Mouse (Mus musculus): ENCODE data around the gene Zfp748. TPM values are rescaled to one million over a fixed set of nuclear protein-coding genes. Genes with fewer than 3 reads are reported as not detected.

Zfp748 gene
- polyA plus RNA-seq, 1 experiment from 2014 or later = 11.7 TPM

Other genes with a start within 250 kb of the Zfp748 start
- gene Zfp457, start 247.3 kb downstream of the Zfp748 start, polyA plus RNA-seq (2016; fragmentation: Nextera tagmentation; extraction: Ambion mirVana) = 0.40 and 0.86 TPM in 2 replicates
- gene Zfp595, start 221.3 kb downstream of the Zfp748 start, polyA plus RNA-seq (2016; fragmentation: Nextera tagmentation; extraction: Ambion mirVana) = 1.5 and 2.6 TPM in 2 replicates
- gene Gm28044, start 193.3 kb downstream of the Zfp748 start, polyA plus RNA-seq (2016; fragmentation: Nextera tagmentation; extraction: Ambion mirVana) = not detected in 2 replicates
- gene Zfp953, start 193.2 kb downstream of the Zfp748 start, polyA plus RNA-seq (2016; fragmentation: Nextera tagmentation; extraction: Ambion mirVana) = 0.59 and 0.84 TPM in 2 replicates
- gene Gm28041, start 178.1 kb downstream of the Zfp748 start, polyA plus RNA-seq (2016; fragmentation: Nextera tagmentation; extraction: Ambion mirVana) = 0.25 and 0.57 TPM in 2 replicates
- gene Zfp456, start 178.0 kb downstream of the Zfp748 start, polyA plus RNA-seq (2016; fragmentation: Nextera tagmentation; extraction: Ambion mirVana) = 1.2 and 1.4 TPM in 2 replicates
- 3.4 and 4.0 TPM in 2 replicates for gene Zfp429, start 154.0 kb downstream of the Zfp748 start, polyA plus RNA-seq (2016; fragmentation: Nextera tagmentation; extraction: Ambion mirVana)
- 0.69 and 1.2 TPM in 2 replicates for gene Zfp459, start 132.4 kb downstream of the Zfp748 start, polyA plus RNA-seq (2016; fragmentation: Nextera tagmentation; extraction: Ambion mirVana)
- gene Zfp874a, start 102.2 kb downstream of the Zfp748 start, polyA plus RNA-seq (2016; fragmentation: Nextera tagmentation; extraction: Ambion mirVana) = 5.7 and 6.2 TPM in 2 replicates
- 1.4 and 2.1 TPM in 2 replicates for gene Zfp874b, start 69.6 kb downstream of the Zfp748 start, polyA plus RNA-seq (2016; fragmentation: Nextera tagmentation; extraction: Ambion mirVana)
- gene Zfp58, start 53.3 kb downstream of the Zfp748 start, polyA plus RNA-seq (2016; fragmentation: Nextera tagmentation; extraction: Ambion mirVana) = 9.6 and 12.9 TPM in 2 replicates
- gene Gm26965, start 27.7 kb downstream of the Zfp748 start, polyA plus RNA-seq (2016; fragmentation: Nextera tagmentation; extraction: Ambion mirVana) = not detected in 2 replicates
- 14.9 and 16.7 TPM in 2 replicates for gene Zfp87, start 27.7 kb downstream of the Zfp748 start, polyA plus RNA-seq (2016; fragmentation: Nextera tagmentation; extraction: Ambion mirVana)
- 2.1 and 2.6 TPM in 2 replicates for gene Zfp729b, start 55.9 kb upstream of the Zfp748 start, polyA plus RNA-seq (2016; fragmentation: Nextera tagmentation; extraction: Ambion mirVana)
- gene Gm49345, start 83.9 kb upstream of the Zfp748 start, polyA plus RNA-seq (2016; fragmentation: Nextera tagmentation; extraction: Ambion mirVana) = not detected in 2 replicates
- 1.2 and 2.3 TPM in 2 replicates for gene Zfp729a, start 84.0 kb upstream of the Zfp748 start, polyA plus RNA-seq (2016; fragmentation: Nextera tagmentation; extraction: Ambion mirVana)
- gene Zfp738, start 133.2 kb upstream of the Zfp748 start, polyA plus RNA-seq (2016; fragmentation: Nextera tagmentation; extraction: Ambion mirVana) = 7.5 TPM in 2 replicates
- 4.3 and 4.7 TPM in 2 replicates for gene Zfp65, start 175.3 kb upstream of the Zfp748 start, polyA plus RNA-seq (2016; fragmentation: Nextera tagmentation; extraction: Ambion mirVana)
- 2.7 and 3.4 TPM in 2 replicates for gene Zfp85, start 201.4 kb upstream of the Zfp748 start, polyA plus RNA-seq (2016; fragmentation: Nextera tagmentation; extraction: Ambion mirVana)
- gene Zfp493, start 225.9 kb upstream of the Zfp748 start, polyA plus RNA-seq (2016; fragmentation: Nextera tagmentation; extraction: Ambion mirVana) = 2.3 and 2.5 TPM in 2 replicates